Mouse (Mus musculus): Measurements from ENCODE around the gene Cdk5r1.

The Cdk5r1 gene

GRCm38 (mm10) chr11:80499550-80499952 lies 22.7 kb downstream of the Cdk5r1 start:
- in situ Hi-C loops (cut with MboI; ENCODE audit: unreplicated experiment in 2 of 2): no loop called here

DNA sequence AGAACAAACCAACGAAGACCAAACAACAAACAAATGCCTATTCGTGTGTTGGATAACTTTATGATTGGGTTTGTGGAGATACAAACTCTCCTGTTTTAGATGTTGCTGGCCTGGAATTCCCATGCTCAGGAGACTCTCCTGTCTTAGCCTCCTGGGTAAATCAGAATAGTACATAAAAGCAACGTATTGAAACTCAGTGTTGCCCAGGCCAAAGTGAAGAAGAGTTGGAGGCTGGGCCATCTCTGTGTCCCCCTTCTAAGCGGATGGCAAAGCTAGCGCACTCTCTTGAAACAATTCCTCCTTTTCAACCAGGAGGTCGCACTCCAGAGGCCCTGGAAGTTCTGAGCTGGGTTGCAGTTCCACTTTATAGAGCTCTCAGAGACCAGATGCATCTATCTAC lies 26.5 kb downstream of the Cdk5r1 start:
- in situ Hi-C loops (cut with MboI; ENCODE audit: unreplicated experiment in 2 of 2): no loop called here

GRCm38 (mm10) chr11:80503726-80504452 lies 27.1 kb downstream of the Cdk5r1 start:
- in situ Hi-C loops (cut with MboI; ENCODE audit: unreplicated experiment in 2 of 2): no loop called here

GRCm38 (mm10) chr11:80504519-80505385 lies 27.9 kb downstream of the Cdk5r1 start:
- in situ Hi-C loops (cut with MboI; ENCODE audit: unreplicated experiment in 2 of 2): loop anchor here in 1 of 2 experiments (5.0 kb wide), 1 partner anchor 53 kb away; no protein-coding TSS in a partner anchor

- in situ Hi-C loops (cut with MboI; ENCODE audit: unreplicated experiment in 2 of 2): loop anchor here in 1 of 2 experiments (5.0 kb wide), 1 partner anchor 52 kb away; no protein-coding TSS in a partner anchor
These were observed 28.8 kb downstream of the Cdk5r1 start for GRCm38 (mm10) chr11:80505581-80505980.

- in situ Hi-C loops (cut with MboI; ENCODE audit: unreplicated experiment in 2 of 2): loop anchor here in 1 of 2 experiments (5.0 kb wide), 1 partner anchor 51 kb away; no protein-coding TSS in a partner anchor
These were observed 29.7 kb downstream of the Cdk5r1 start for GRCm38 (mm10) chr11:80506483-80506882.

GRCm38 (mm10) chr11:80507791-80508190 lies 31.0 kb downstream of the Cdk5r1 start:
- in situ Hi-C loops (cut with MboI; ENCODE audit: unreplicated experiment in 2 of 2): loop anchor here in 1 of 2 experiments (5.0 kb wide), 1 partner anchor 50 kb away; no protein-coding TSS in a partner anchor

GRCm38 (mm10) chr11:80508361-80509175 lies 31.7 kb downstream of the Cdk5r1 start:
- in situ Hi-C loops (cut with MboI; ENCODE audit: unreplicated experiment in 2 of 2): loop anchor here in 1 of 2 experiments (5.0 kb wide), 1 partner anchor 49 kb away; no protein-coding TSS in a partner anchor

- in situ Hi-C loops (cut with MboI; ENCODE audit: unreplicated experiment in 2 of 2): loop anchor here in 1 of 2 experiments (5.0 kb wide), 1 partner anchor 48 kb away; no protein-coding TSS in a partner anchor
These were observed 32.3 kb downstream of the Cdk5r1 start for GRCm38 (mm10) chr11:80509176-80509506.

- in situ Hi-C loops (cut with MboI; ENCODE audit: unreplicated experiment in 2 of 2): no loop called here
These were observed 33.3 kb downstream of the Cdk5r1 start for GRCm38 (mm10) chr11:80510124-80510523.

DNA sequence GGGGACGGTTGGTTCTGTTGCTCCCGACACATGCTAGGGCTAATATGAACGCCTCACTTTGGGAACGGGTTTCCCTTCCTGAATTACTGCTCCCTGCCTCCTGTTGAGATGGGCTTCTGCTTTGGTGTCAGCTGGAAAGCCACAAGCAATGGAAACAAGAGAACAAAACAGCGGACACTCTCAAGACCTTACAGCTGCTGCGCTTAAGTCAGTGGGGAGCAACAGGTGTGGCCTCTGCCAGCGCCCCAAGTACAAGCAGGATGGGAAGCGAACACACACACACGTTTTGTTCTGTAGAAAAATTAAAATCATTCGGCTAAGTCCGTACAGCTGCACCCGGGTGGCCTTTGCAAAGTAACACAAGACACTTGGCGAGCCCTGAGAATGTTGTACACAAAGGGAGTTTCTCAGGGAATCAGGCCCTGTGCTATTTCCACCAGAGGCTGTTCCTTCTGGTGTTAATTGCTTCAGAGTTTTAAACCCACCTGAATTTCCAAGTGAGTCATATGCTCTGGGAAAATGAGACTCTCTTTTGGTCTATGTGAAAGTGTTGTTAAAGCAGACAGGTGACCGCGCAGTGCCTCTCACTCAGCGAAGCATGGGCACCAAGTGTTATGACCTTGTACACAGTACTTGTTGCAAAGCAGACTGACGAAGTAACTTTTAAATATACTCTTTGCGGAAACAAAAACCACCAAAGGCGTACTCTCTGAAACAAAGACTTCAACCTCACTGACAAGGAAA lies 35.7 kb downstream of the Cdk5r1 start:
- in situ Hi-C loops (cut with MboI; ENCODE audit: unreplicated experiment in 2 of 2): no loop called here

GRCm38 (mm10) chr11:80513796-80514195 lies 37.0 kb downstream of the Cdk5r1 start:
- in situ Hi-C loops (cut with MboI; ENCODE audit: unreplicated experiment in 2 of 2): no loop called here

DNA sequence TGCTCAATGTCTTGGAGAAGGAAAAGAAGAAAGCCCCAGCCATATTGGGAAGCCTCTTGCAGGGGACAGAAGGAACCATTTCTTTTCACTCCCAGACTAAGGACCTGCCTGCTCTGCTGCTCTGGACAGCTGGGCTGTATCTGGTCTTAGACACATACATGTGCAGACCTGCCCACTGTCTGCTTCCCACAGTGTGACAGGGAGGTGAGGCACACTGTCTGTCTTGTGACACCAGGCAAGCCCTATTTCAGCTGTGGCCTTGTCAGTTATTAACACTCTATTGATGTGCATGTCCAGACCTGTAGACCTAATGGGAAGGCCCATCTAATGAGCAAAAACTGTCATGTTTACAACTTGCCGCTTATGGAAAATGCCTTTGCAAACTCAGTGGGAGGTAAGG lies 38.5 kb downstream of the Cdk5r1 start:
- in situ Hi-C loops (cut with MboI; ENCODE audit: unreplicated experiment in 2 of 2): no loop called here

DNA sequence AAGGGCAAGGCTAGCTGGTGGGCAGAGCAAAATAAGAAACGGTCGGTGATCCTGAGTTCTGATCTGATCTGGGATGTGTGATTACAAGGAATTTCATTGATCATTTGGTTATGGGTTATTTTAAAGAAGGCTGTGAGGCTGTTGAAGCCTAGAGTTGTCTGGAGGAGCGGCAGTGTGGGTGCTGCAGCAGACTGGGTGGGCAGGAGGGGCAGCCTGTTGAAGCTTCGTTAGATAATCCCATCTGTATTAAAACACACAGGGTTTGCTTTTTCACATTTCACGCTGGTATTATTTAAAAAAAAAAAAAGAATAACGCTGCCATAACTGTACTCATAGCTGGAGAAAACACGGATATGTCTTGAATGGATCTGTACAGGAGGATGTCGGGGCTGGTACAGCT lies 39.1 kb downstream of the Cdk5r1 start:
- in situ Hi-C loops (cut with MboI; ENCODE audit: unreplicated experiment in 2 of 2): no loop called here

- in situ Hi-C loops (cut with MboI; ENCODE audit: unreplicated experiment in 2 of 2): no loop called here
These were observed 41.9 kb downstream of the Cdk5r1 start for GRCm38 (mm10) chr11:80518421-80519367.

- in situ Hi-C loops (cut with MboI; ENCODE audit: unreplicated experiment in 2 of 2): loop anchor here in 1 of 2 experiments (10.0 kb wide), 1 partner anchor 46 kb away; the partner anchor contains the start of gene Cdk5r1
These were observed 44.3 kb downstream of the Cdk5r1 start for GRCm38 (mm10) chr11:80521148-80521547.

DNA sequence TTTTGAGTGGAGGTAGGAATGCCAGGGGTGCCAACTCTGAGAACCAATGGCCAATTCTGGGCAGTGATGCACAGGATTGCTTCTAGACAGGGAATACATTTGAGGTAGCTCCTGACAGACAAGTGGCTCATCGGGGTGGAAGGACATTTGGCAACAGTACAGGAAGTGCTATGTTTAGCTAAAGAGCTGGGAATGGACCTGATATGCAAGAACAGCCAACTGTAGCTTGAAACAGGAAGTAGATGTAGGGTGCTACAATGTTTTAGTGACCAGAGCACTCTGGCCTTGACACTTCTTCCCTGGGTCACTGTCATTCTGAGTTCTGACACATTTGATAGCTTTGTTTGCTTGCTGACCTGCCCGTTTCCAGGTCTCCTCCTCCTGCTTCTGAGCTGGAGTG lies 46.0 kb downstream of the Cdk5r1 start:
- in situ Hi-C loops (cut with MboI; ENCODE audit: unreplicated experiment in 2 of 2): loop anchor here in 1 of 2 experiments (10.0 kb wide), 1 partner anchor 48 kb away; the partner anchor contains the start of gene Cdk5r1

GRCm38 (mm10) chr11:80523410-80523809 lies 46.6 kb downstream of the Cdk5r1 start:
- in situ Hi-C loops (cut with MboI; ENCODE audit: unreplicated experiment in 2 of 2): loop anchor here in 1 of 2 experiments (10.0 kb wide), 1 partner anchor 49 kb away; the partner anchor contains the start of gene Cdk5r1

Measured in v-Abl transformed pro-B cells (cell line).